Comparison of ENCODE assay signal across 8 mouse cellular contexts in the genomic region with DNA sequence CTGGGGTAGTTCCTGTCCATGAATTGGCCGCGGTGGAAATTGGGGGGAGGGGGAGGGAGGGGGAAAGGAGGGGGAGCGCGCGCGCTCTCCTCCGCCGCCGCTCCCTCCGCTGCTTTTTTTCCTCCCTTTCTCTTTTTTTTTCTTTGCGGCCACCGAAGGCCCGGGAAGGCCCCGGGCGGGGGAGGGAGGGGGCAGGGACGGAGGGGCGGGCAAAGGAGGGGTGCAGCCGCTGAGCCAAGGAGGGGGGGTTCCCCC. TPM values are rescaled to one million over a fixed set of nuclear protein-coding genes. Genes with fewer than 3 reads are reported as not detected.
DNase-seq lines count a peak whose midpoint lies in the region; ATAC-seq and TF ChIP-seq lines count a peak whose summit lies in the region.

Prr12 (minus strand) TSS at position 20 of the 255 bp plus-strand sequence.

- H3K4me2 ChIP-seq in midbrain, embryonic 14.5 days (ENCODE audit: low read length) = peak within 1 kb of the TSS; percentile 97

- 0% methylated on average over 6 of the region's 18 CpGs for WGBS in kidney, adult 2 months
- under 1% methylated on average over 16 of the region's 18 CpGs for WGBS in midbrain, embryonic 14.5 days

- peak within 1 kb of the TSS; percentile 90 for H3K4me3 ChIP-seq in kidney, adult 2 months (ENCODE audit: insufficient read depth, low read depth, low read length)
- H3K4me3 ChIP-seq in midbrain, embryonic 14.5 days (replicated peaks; ENCODE audit: low read depth, low read length) = peak within 1 kb of the TSS; percentile 76

- H3K27me3 ChIP-seq in kidney, adult 2 months (replicated peaks; ENCODE audit: control insufficient read depth, insufficient read depth, low read length) = no peaks in the 10 kb centered on the region
- H3K27me3 ChIP-seq in midbrain, embryonic 14.5 days (ENCODE audit: control insufficient read depth, insufficient read depth, low read length) = no peaks in the 10 kb centered on the region

- no peak for TF ChIP-seq POLR2A in kidney, adult 2 months (IDR thresholded peaks at IDR 0.05; ENCODE audit: low read depth, low read length)

- H3K36me3 ChIP-seq in kidney, adult 2 months (ENCODE audit: control insufficient read depth, insufficient read depth, low read length) = no peaks in the 10 kb centered on the region
- peaks cover 26% of the 10 kb centered on the region for H3K36me3 ChIP-seq in midbrain, embryonic 14.5 days (ENCODE audit: control insufficient read depth, insufficient read depth, low read length)

- no peak for DNase-seq in kidney, adult 2 months
- DNase-seq in kidney, postnatal 14 days = no peak
- DNase-seq in adrenal gland, postnatal 10 days = no peak
- no peak for DNase-seq in gastrocnemius, postnatal 10 days
- DNase-seq in layer of hippocampus, postnatal 10 days (ENCODE audit: low spot score in 2 of 2) = no peak
- DNase-seq in midbrain, embryonic 14.5 days = peak; percentile 83
- no peak for DNase-seq in cerebellum, postnatal 4 days (ENCODE audit: low spot score in 2 of 2)
- no peak for DNase-seq in urinary bladder, postnatal 25 days (ENCODE audit: low spot score)

- no peak for TF ChIP-seq CTCF in kidney, adult 2 months (conservative IDR thresholded peaks at IDR 0.05; ENCODE audit: insufficient read depth, insufficient read length, low read depth, low read length)

- peak within 1 kb of the TSS; percentile 92 for H3K27ac ChIP-seq in kidney, adult 2 months (ENCODE audit: insufficient read depth, low read depth, low read length)
- peak within 1 kb of the TSS; percentile 97 for H3K27ac ChIP-seq in midbrain, embryonic 14.5 days (replicated peaks; ENCODE audit: low read depth, low read length)

- peak within 1 kb of the TSS; percentile 87 for H3K9ac ChIP-seq in midbrain, embryonic 14.5 days (replicated peaks; ENCODE audit: low read length)

- ATAC-seq in midbrain, embryonic 14.5 days (ENCODE audit: low FRiP score, low TSS enrichment) = no peak

- H3K4me1 ChIP-seq in kidney, adult 2 months (ENCODE audit: control insufficient read depth, insufficient read depth, low read length) = peaks cover 8% of the 10 kb centered on the region; the same call in 1 of the 2 replicates
- H3K4me1 ChIP-seq in midbrain, embryonic 14.5 days (ENCODE audit: control insufficient read depth, insufficient read depth, low read length) = peaks cover 9% of the 10 kb centered on the region; the same call in 1 of the 2 replicates

- no peaks in the 10 kb centered on the region for H3K9me3 ChIP-seq in midbrain, embryonic 14.5 days (ENCODE audit: control insufficient read depth, low read length)

RNA-seq across cellular contexts. Expression of gene Prr12, which starts in this region (rescaled TPM):
- 7.1 and 9.1 TPM in 2 replicates for polyA plus RNA-seq in kidney, adult 2 months (2012; rRNA removed)
- total RNA-seq in adrenal gland, postnatal 10 days (2021) = 10 to 100 TPM; 36.9 to 51.9 TPM
- total RNA-seq in gastrocnemius, postnatal 10 days (2021) = 10 to 100 TPM; 36.0 to 43.1 TPM
- total RNA-seq in layer of hippocampus, postnatal 10 days (2021) = 10 to 100 TPM; 69.1 to 70.3 TPM
- polyA plus RNA-seq in midbrain, embryonic 14.5 days (2014; fragmentation: Nextera tagmentation; extraction: Ambion mirVana) = 19.5 and 21.4 TPM in 2 replicates
